Mouse (Mus musculus): ENCODE data around the gene Cntrob. TPM values are rescaled to one million over a fixed set of nuclear protein-coding genes. Genes with fewer than 3 reads are reported as not detected.
"Not testable (repeated sequence)": the region's sequence is repeated elsewhere in the genome, so short reads cannot be mapped to it uniquely, and the experiment has no call there.

The Cntrob gene
- polyA plus RNA-seq, 1 experiment from 2014 or later: 39.9 TPM

DNA sequence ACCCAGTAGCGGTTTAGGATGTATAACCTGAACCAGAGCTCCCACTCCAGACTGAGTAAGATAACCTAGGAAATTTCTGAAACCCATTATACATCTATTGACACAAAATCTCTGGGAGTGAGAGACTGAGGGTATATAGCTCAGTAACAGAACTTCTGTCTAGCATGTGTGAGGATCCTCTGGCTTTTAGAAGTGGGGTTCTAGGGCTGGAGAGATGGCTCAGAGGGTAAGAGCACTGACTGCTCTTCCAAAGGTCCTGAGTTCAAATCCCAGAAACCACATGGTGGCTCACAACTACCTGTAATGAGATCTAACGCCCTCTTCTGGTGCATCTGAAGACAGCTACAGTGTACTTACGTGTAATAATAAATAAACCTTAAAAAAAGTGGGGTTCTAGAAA lies 5.6 kb downstream of the Cntrob start:
- not testable (repeated sequence) for DNase-seq (ENCODE audit: low spot score); H3K27ac ChIP-seq (replicated peaks); H3K4me3 ChIP-seq; H3K27me3 ChIP-seq (ENCODE audit: low read depth, poor library complexity, severe bottlenecking); H3K9me3 ChIP-seq (replicated peaks)
- Histone ChIP-seq H3K4me1 (peaks cover 23% of the 10 kb centered on the region), H3K36me3 (peaks cover 80% of the 10 kb centered on the region)
- WGBS: 92% methylated on average over 3 of the region's 3 CpGs

DNA sequence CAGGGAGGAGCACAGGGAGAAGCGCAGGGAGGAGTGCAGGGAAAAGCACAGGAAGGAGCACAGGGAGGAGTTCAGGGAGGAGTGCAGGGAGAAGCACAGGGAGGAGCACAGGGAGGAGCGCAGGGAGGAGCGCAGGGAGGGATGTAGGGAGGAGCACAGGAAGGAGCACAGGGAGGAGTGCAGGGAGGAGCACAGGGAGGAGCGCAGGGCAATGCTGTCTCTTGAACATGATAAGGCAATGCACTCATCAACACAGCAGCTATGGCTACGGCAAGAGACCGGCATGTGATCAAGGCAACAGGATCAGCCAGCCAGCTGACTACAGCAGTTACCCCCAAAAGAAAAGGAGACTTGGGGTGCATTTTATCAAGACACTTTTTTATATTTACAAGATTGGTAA lies 7.2 kb downstream of the Cntrob start:
- Histone ChIP-seq H3K4me3 (no peak overlapping the region; the same call in 1 of the 2 replicates), H3K9me3 (replicated peaks) (no peaks in the 10 kb centered on the region), H3K4me1 (peaks cover 13% of the 10 kb centered on the region), H3K27me3 (ENCODE audit: low read depth, poor library complexity, severe bottlenecking) (no peaks in the 10 kb centered on the region), H3K27ac (replicated peaks) (no peak overlapping the region), H3K36me3 (peaks cover 95% of the 10 kb centered on the region)
- WGBS: 95% methylated on average over 6 of the region's 6 CpGs
- DNase-seq (ENCODE audit: low spot score): no peak

DNA sequence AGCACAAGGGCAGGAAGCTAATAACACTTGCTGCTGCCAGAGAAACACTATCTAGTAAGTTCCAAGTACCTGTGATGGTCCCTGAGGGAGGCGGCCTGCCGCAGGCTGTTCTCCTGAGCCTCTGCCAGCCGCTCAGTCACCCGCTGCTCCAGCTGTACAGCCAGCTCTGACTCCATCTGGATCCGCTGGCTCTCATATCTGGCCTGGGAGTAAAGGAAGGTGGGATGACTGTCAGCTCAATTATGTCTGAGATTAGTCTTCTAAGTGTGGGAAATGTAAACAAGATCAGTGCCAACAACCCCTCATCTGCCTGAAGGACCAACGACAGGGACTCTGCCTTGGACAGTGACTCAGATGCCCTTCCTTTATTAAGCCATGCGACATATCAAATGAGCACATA lies 12.3 kb downstream of the Cntrob start:
- H3K4me1 ChIP-seq: peaks cover 9% of the 10 kb centered on the region
- no peaks in the 10 kb centered on the region for H3K27me3 ChIP-seq (ENCODE audit: low read depth, poor library complexity, severe bottlenecking)
- no peak overlapping the region for H3K27ac ChIP-seq (replicated peaks)
- H3K4me3 ChIP-seq: no peak overlapping the region
- H3K9me3 ChIP-seq (replicated peaks): no peaks in the 10 kb centered on the region
- DNase-seq (ENCODE audit: low spot score): no peak
- WGBS: 86% methylated on average over 7 of the region's 7 CpGs
- H3K36me3 ChIP-seq: peaks cover 97% of the 10 kb centered on the region

DNA sequence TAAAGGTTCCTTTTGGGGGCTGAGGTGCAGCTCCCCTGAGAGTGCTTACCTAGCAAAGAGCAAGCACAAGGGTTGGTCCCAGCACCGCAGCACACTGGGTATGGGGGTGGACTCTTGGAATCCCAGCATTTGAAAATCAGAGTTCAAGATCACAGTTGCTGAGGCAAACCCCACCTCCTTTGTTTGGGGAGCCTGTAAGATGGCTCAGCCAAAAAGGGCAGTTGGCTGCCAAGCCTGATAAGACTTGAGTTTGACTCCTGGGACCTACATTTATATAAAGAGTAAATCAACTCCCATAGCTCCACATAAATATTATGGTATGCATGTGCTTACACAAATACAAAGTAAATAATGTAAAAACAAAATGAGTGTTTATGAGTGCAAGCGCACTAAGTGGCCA lies 17.5 kb downstream of the Cntrob start:
- Histone ChIP-seq H3K9me3 (replicated peaks) (no peaks in the 10 kb centered on the region), H3K4me1 (no peaks in the 10 kb centered on the region), H3K4me3 (no peak overlapping the region), H3K27ac (replicated peaks) (no peak overlapping the region), H3K27me3 (ENCODE audit: low read depth, poor library complexity, severe bottlenecking) (no peaks in the 10 kb centered on the region), H3K36me3 (peaks cover 100% of the 10 kb centered on the region)
- no peak for DNase-seq (ENCODE audit: low spot score)
- 93% methylated on average over 2 of the region's 2 CpGs for WGBS

DNA sequence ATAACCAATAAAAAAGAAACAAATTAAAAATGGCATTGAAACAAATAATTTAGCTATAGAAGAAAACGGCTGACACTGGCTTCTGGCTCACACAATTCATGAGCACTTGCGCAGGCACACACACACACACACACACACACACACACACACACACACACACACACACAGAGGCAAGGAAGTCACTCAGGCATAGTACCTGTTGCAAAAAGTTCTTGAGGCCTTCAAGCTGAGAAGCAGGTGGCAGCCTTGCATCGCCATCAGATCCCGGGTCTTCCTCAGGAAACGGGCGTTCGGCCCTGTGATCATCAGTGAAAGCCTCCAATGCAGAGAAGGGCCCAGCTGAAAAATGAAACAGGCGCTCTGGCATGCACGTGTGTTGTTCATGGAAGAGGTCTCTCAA lies 18.3 kb downstream of the Cntrob start:
- H3K27me3 ChIP-seq (ENCODE audit: low read depth, poor library complexity, severe bottlenecking): no peaks in the 10 kb centered on the region
- 94% methylated on average over 9 of the region's 9 CpGs for WGBS
- no peak overlapping the region for H3K4me3 ChIP-seq
- no peaks in the 10 kb centered on the region for H3K4me1 ChIP-seq
- no peak for DNase-seq (ENCODE audit: low spot score)
- H3K9me3 ChIP-seq (replicated peaks): no peaks in the 10 kb centered on the region
- H3K27ac ChIP-seq (replicated peaks): no peak overlapping the region
- peaks cover 100% of the 10 kb centered on the region for H3K36me3 ChIP-seq

DNA sequence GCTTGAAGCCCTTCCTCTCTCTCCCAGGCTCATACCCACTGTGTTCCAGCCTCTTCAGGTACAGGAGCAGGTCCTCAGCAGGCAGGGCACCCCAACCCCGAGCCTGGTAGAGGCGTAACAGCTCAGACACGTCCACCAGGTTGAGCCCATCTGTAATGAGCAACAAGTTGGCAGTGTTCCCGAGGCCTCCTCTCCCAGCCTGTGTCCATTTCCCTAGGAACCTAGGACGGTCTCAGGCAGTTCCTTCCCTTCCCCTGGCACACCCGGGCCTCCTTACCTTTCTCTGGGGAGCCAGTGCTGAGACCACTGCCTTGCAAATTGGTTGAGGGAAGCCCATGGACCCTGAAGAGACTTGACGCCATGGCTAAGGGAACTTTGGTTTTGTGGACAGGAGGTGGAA lies 20.8 kb downstream of the Cntrob start:
- peaks cover 98% of the 10 kb centered on the region for H3K36me3 ChIP-seq
- H3K9me3 ChIP-seq (replicated peaks): no peaks in the 10 kb centered on the region
- 89% methylated on average over 7 of the region's 7 CpGs for WGBS
- no peaks in the 10 kb centered on the region for H3K27me3 ChIP-seq (ENCODE audit: low read depth, poor library complexity, severe bottlenecking)
- H3K4me3 ChIP-seq: no peak overlapping the region
- DNase-seq (ENCODE audit: low spot score): no peak
- H3K4me1 ChIP-seq: peaks cover 5% of the 10 kb centered on the region
- no peak overlapping the region for H3K27ac ChIP-seq (replicated peaks)

DNA sequence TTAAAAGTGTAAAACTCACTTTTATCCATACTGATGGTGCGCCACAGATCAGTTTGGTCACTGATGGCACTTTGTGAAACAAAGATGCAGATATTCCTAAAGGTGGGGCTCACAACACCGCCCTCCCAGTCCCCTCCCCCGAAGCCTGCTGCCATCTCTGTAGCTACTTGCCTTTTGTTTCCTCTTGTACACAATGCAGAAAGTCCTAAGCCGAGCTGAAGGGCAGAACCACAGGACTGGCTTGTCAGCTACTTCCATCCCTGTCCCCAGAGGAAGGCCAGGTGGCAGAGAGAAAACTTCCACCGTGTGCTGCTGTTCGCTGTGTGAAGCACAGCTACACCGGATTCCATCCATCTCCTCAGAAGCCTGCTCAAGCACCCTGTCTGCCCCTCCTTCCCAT lies 25.3 kb downstream of the Cntrob start:
- WGBS: 70% methylated on average over 7 of the region's 7 CpGs
- H3K36me3 ChIP-seq: peaks cover 64% of the 10 kb centered on the region
- peak overlapping the region; percentile 52; the same call in 1 of the 2 replicates for H3K27ac ChIP-seq (replicated peaks)
- no peaks in the 10 kb centered on the region for H3K9me3 ChIP-seq (replicated peaks)
- H3K4me1 ChIP-seq: peaks cover 5% of the 10 kb centered on the region
- H3K4me3 ChIP-seq: no peak overlapping the region
- no peak for DNase-seq (ENCODE audit: low spot score)
- no peaks in the 10 kb centered on the region for H3K27me3 ChIP-seq (ENCODE audit: low read depth, poor library complexity, severe bottlenecking)

DNA sequence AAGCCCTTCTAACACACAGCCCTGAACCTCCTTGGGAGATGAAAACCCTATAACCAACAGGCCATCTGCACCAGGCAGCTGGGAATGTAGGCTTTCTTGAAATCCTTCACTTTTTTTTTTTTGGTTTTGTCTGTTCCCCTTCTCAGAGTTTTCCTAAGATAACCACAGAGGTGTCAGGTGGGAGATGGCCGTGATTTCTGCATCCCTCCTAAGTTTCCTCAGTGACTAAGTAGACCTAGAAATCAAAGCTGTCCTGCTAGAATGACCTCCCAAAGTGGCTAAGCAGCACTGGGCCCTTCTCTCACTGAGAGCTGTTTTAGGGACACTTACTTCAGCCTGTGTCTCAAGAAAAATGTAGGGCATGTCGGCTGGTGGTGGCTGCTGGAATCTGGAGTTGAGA lies 25.8 kb downstream of the Cntrob start:
- H3K36me3 ChIP-seq: peaks cover 60% of the 10 kb centered on the region
- H3K9me3 ChIP-seq (replicated peaks): no peaks in the 10 kb centered on the region
- no peak for DNase-seq (ENCODE audit: low spot score)
- no peak overlapping the region for H3K27ac ChIP-seq (replicated peaks)
- H3K4me1 ChIP-seq: peaks cover 5% of the 10 kb centered on the region
- WGBS: 87% methylated on average over 2 of the region's 2 CpGs
- no peaks in the 10 kb centered on the region for H3K27me3 ChIP-seq (ENCODE audit: low read depth, poor library complexity, severe bottlenecking)
- H3K4me3 ChIP-seq: no peak overlapping the region

DNA sequence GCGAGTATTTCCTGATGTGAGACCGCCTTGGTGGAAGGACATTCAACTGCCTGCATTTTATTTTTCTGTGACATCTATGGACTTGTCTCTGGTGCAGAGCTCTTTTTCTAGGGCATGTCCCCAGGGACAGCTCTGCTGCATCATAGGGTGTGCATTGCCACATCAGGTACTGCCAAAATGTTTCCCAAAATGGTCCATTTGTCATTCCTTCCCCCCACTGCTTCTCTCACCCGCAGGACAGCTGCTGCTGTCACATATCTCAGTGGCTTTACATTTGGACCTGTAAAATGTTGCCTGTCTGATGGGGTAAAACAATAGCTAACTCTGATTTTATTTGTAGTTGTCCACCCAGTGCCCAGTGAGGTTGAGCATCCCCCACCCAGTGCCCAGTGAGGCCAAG lies 28.3 kb downstream of the Cntrob start:
- WGBS: 96% methylated on average over 3 of the region's 3 CpGs

DNA sequence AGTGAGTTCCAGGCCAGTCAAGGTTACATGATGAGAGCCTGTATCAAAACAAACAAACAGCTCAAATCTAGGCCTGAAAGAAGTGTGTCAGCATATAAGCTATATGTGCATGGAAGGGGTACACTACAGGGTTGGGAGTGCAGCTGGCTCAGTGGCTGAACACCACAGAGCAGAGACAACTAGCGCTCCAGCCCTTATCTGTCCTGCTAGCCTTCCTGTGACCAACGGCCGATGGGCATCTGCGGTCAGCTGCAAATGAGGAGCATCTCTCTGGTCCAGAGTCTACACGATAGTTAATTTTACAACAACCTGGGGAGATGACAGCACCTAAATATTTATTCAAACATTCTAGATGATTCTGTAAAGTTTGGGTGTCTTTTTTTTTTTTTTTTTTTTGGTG lies 32.5 kb downstream of the Cntrob start:
- Histone ChIP-seq H3K4me1 (no peaks in the 10 kb centered on the region), H3K9me3 (replicated peaks) (no peaks in the 10 kb centered on the region), H3K4me3 (no peak overlapping the region), H3K27ac (replicated peaks) (no peak overlapping the region), H3K27me3 (ENCODE audit: low read depth, poor library complexity, severe bottlenecking) (no peaks in the 10 kb centered on the region), H3K36me3 (no peaks in the 10 kb centered on the region)
- no peak for DNase-seq (ENCODE audit: low spot score)
- 89% methylated on average over 5 of the region's 5 CpGs for WGBS

More for the DNA sequence above, 28.3 kb downstream of the Cntrob start:
- Histone ChIP-seq H3K27ac (replicated peaks) (no peak overlapping the region), H3K4me1 (peaks cover 5% of the 10 kb centered on the region), H3K9me3 (replicated peaks) (no peaks in the 10 kb centered on the region), H3K4me3 (no peak overlapping the region), H3K27me3 (ENCODE audit: low read depth, poor library complexity, severe bottlenecking) (no peaks in the 10 kb centered on the region), H3K36me3 (peaks cover 35% of the 10 kb centered on the region)
- no peak for DNase-seq (ENCODE audit: low spot score)

DNA sequence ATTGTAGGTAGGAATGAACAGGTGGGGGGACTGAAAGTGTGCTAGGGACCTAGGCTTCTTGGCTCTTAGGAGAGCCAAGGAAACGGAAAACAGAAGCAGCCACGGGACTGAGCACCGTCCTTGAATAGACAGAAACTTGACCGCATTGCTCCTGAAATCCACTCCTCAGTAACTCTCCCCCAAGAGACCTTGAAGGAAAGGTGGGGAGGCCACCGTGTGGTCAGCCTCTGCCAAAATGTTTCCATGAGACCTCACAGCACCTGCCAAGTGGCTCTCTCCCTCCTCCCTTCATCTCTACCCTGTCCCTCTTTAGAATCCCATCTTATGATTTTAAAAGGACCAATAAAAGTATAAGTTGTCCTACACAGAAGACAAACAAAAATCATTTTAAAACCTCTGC lies 46.3 kb downstream of the Cntrob start:
- no peaks in the 10 kb centered on the region for H3K27me3 ChIP-seq (ENCODE audit: low read depth, poor library complexity, severe bottlenecking)
- H3K4me3 ChIP-seq: no peak overlapping the region
- no peaks in the 10 kb centered on the region for H3K9me3 ChIP-seq (replicated peaks)
- 78% methylated on average over 5 of the region's 5 CpGs for WGBS
- H3K4me1 ChIP-seq: no peaks in the 10 kb centered on the region
- no peak for DNase-seq (ENCODE audit: low spot score)
- no peaks in the 10 kb centered on the region for H3K36me3 ChIP-seq
- no peak overlapping the region for H3K27ac ChIP-seq (replicated peaks)

DNA sequence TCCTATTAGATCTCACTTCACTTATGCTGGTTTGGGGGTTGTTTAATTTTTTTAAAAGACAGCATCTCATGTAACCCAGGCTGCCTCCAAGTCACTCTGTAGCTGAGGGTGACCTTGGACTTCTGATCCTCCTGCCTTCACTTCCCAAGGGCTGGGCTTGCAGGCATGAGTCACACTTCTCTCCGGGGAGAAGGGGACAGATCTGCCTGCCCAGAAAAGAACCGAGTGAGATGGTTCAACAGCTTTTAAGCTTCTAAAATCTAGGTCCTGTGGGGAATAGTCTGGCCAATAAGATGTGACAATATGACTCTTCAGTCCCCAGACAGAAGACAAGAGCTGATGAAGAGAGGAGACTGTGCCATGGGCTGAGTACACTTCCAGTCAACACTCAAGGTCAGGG lies 47.5 kb downstream of the Cntrob start:
- Histone ChIP-seq H3K36me3 (no peaks in the 10 kb centered on the region), H3K27ac (replicated peaks) (no peak overlapping the region), H3K27me3 (ENCODE audit: low read depth, poor library complexity, severe bottlenecking) (no peaks in the 10 kb centered on the region), H3K9me3 (replicated peaks) (no peaks in the 10 kb centered on the region), H3K4me3 (no peak overlapping the region), H3K4me1 (peaks cover 6% of the 10 kb centered on the region)
- 77% methylated on average over 2 of the region's 2 CpGs for WGBS
- no peak for DNase-seq (ENCODE audit: low spot score)

DNA sequence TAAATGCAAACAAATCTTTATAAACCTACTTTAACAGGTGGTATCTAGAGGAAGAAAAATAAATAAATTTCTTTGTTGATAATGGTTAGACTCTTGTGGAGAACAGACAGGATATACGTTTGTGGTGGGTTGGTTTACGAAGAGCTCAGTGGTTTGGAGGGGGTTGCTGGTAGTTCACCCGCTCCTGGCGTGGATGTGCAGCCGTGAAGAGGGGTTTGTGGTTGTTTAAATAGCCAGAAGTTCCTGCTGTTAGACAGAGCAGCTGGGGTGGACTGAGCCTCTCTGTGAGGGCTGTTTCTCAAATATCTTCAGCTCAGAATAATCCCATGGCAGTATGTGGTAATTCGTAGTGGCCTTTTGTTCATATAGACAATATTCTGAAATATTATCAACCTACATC lies 47.9 kb downstream of the Cntrob start:
- Histone ChIP-seq H3K36me3 (no peaks in the 10 kb centered on the region), H3K9me3 (replicated peaks) (no peaks in the 10 kb centered on the region), H3K27ac (replicated peaks) (no peak overlapping the region), H3K4me1 (peaks cover 9% of the 10 kb centered on the region), H3K27me3 (ENCODE audit: low read depth, poor library complexity, severe bottlenecking) (0 out of 2 replicates have a peak, but pooled peaks cover 2% of the 10 kb centered on the region), H3K4me3 (no peak overlapping the region)
- WGBS: 84% methylated on average over 6 of the region's 6 CpGs
- DNase-seq (ENCODE audit: low spot score): no peak

DNA sequence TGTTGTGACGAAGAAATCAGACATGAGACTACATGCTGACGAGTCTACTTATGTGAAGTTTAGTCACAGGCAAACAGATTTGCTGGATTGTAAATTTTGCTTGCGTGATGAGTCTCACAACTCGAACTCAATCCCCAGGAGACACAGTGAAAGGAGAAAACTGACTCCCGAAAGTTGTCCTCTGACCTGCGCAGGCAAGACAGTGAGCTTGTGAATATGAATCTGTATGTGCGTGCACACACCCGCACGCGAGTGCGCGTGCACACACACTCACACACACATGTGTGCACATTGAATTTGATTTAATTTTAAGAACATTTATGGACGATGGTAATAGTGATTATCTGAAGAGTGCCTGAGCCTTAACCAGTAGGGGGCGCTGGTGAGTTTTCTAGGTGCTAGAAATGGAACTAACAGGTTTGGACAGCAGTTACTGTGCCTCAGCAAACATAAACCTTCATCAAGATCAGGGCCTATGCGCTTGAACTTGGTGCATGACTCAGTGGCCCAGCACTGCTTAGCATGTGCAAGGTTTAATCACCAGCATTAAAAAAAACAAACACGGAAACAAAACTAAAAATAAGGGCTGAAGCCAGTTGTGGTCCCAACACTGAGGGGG lies 51.3 kb downstream of the Cntrob start:
- Histone ChIP-seq H3K36me3 (no peaks in the 10 kb centered on the region), H3K4me3 (no peak overlapping the region), H3K9me3 (replicated peaks) (no peaks in the 10 kb centered on the region), H3K27ac (replicated peaks) (no peak overlapping the region), H3K27me3 (ENCODE audit: low read depth, poor library complexity, severe bottlenecking) (peaks cover 28% of the 10 kb centered on the region), H3K4me1 (peaks cover 17% of the 10 kb centered on the region)
- 40% methylated on average over 16 of the region's 16 CpGs for WGBS
- peak; percentile 78 for DNase-seq (ENCODE audit: low spot score)

All from midbrain, embryonic 10.5 days (tissue).